Mouse (Mus musculus): ENCODE data around the gene Rela. TPM values are rescaled to one million over a fixed set of nuclear protein-coding genes. Genes with fewer than 3 reads are reported as not detected.

Rela gene
- total RNA-seq, 1 experiment from 2014 or later: 44.1 TPM

GRCm38 (mm10) chr19:5632120-5632519 lies 5.2 kb upstream of the Rela start:
- ATAC-seq (replicated peaks; ENCODE audit: low read depth, poor library complexity, severe bottlenecking): no peak

DNA sequence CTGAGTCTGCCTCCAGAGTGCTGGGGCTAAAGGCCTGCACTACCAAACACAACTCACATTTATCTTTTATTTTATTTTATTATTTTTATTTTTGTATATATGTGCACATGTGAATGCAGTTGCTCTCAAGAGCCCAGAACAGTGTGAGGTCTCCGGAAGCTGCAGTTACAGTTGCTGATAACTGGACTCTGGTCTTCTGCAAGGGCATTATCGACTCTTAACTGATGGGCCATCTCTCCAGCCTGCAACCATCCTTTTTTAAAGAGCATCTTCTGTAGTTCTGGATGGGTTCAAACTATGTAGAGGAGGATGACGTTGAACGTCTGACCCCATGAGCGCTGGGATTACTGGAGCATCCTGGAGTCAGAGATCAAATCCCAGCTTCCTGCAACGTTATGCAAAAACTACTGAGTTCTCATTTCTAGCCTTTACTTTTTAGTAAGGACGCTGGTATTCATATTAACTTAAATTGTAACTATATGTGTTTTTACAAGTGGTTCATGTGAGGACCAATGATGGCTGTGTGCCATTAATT lies 1.2 kb upstream of the Rela start:
- ATAC-seq (replicated peaks; ENCODE audit: low read depth, poor library complexity, severe bottlenecking): no peak

GRCm38 (mm10) chr19:5636571-5637041 lies 677 bp upstream of the Rela start:
- 0 out of 2 replicates have a peak, but pooled peaks have one; percentile 27 for ATAC-seq (replicated peaks; ENCODE audit: low read depth, poor library complexity, severe bottlenecking)

DNA sequence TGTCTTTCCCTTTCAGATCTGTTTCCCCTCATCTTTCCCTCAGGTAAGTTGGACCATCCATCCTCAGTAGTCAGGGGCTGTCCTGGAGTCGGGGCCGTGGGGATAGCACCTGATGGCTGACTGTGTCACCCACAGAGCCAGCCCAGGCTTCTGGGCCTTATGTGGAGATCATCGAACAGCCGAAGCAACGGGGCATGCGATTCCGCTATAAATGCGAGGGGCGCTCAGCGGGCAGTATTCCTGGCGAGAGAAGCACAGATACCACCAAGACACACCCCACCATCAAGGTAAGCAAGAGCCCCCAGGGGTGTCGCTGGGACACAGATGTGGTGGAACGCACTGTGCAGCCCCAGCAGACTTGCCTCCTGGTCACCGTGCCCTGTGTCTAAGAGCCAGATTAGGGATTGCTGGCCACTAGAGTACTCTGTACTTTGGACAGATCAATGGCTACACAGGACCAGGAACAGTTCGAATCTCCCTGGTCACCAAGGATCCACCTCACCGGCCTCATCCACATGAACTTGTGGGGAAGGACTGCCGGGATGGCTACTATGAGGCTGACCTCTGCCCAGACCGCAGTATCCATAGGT lies 1.2 kb downstream of the Rela start:
- no peak for ATAC-seq (replicated peaks; ENCODE audit: low read depth, poor library complexity, severe bottlenecking)

DNA sequence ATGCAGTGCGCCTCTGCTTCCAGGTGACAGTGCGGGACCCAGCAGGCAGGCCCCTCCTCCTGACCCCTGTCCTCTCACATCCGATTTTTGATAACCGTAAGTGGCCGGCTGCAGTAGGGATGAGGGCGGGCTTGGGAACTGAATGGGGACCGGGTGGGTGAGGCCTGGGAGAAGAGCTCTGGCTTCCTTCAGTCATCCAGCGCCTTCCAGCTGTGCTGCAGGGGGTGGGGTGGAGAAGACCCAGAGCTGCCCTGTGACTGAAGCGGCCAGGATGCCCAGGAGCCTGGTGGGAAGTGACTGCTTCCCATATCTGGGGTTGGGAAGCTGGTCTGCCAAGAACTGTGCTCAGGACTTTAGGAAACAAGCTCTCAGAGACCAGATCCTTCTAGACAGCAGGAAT lies 3.1 kb downstream of the Rela start:
- ATAC-seq (replicated peaks; ENCODE audit: low read depth, poor library complexity, severe bottlenecking): no peak

GRCm38 (mm10) chr19:5641021-5641420 lies 3.7 kb downstream of the Rela start:
- no peak for ATAC-seq (replicated peaks; ENCODE audit: low read depth, poor library complexity, severe bottlenecking)

DNA sequence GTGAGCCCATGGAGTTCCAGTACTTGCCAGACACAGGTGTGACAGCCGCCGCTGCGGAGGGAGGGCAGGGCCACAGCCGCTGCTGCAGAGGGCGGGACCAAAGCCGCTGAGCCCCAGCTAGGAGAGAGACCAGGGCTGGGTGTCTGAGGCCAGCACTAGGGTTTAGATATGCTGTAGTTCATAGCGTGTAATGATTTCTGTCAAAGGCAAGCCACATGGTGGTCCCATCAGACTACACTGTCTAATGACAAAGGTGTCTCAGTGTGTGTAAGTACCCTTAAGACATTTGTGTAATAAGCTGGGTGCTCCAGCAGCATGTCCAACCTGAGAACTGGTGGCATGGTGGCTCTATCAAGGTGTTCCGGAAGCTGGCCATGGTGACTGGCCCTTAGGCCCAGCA lies 4.4 kb downstream of the Rela start:
- ATAC-seq (replicated peaks; ENCODE audit: low read depth, poor library complexity, severe bottlenecking): no peak

DNA sequence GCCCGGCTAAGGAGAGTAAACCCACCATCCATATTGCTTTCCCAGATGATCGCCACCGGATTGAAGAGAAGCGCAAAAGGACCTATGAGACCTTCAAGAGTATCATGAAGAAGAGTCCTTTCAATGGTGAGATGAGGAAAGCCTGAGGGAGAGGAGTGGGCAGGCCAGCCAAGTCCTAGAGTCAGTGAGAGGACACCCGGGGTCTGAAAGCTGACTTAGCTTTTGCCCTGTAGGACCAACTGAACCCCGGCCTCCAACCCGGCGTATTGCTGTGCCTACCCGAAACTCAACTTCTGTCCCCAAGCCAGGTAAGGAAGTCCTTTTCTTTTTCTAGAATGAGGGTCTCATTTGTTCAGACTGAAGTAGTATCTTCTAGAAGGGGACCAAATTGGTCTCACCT lies 8.0 kb downstream of the Rela start:
- ATAC-seq (replicated peaks; ENCODE audit: low read depth, poor library complexity, severe bottlenecking): no peak

DNA sequence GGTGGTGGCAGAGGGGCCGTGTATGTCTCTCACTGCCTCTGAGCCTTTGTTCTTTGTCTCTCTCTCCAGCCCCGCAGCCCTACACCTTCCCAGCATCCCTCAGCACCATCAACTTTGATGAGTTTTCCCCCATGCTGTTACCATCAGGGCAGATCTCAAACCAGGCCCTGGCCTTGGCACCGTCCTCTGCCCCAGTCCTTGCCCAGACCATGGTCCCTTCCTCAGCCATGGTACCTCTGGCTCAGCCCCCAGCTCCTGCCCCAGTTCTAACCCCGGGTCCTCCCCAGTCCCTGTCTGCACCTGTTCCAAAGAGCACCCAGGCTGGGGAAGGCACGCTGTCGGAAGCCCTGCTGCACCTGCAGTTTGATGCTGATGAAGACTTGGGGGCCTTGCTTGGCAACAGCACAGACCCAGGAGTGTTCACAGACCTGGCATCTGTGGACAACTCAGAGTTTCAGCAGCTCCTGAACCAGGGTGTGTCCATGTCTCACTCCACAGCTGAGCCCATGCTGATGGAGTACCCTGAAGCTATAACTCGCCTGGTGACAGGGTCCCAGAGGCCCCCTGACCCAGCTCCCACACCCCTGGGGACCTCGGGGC lies 9.5 kb downstream of the Rela start:
- ATAC-seq (replicated peaks; ENCODE audit: low read depth, poor library complexity, severe bottlenecking): no peak

DNA sequence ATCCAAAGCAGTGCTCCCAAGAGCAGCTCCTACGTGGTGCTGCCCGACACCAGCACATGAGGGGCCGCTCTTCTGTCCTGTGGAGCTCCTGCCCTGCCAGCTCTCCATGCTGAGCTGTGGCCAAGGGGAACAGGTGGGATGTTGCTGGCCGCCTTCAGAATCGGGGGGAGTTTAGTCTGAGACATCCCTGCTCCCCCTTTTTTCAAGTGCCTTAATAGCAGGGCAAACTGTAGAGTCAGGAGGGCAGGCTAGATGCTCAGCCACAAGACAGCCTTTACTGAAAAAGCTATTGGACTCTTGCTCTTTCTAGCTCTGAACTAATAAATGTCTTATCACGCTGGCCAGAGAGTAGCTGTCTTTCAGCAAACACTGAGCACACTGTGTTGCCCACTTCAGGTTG lies 10.5 kb downstream of the Rela start:
- ATAC-seq (replicated peaks; ENCODE audit: low read depth, poor library complexity, severe bottlenecking): no peak

DNA sequence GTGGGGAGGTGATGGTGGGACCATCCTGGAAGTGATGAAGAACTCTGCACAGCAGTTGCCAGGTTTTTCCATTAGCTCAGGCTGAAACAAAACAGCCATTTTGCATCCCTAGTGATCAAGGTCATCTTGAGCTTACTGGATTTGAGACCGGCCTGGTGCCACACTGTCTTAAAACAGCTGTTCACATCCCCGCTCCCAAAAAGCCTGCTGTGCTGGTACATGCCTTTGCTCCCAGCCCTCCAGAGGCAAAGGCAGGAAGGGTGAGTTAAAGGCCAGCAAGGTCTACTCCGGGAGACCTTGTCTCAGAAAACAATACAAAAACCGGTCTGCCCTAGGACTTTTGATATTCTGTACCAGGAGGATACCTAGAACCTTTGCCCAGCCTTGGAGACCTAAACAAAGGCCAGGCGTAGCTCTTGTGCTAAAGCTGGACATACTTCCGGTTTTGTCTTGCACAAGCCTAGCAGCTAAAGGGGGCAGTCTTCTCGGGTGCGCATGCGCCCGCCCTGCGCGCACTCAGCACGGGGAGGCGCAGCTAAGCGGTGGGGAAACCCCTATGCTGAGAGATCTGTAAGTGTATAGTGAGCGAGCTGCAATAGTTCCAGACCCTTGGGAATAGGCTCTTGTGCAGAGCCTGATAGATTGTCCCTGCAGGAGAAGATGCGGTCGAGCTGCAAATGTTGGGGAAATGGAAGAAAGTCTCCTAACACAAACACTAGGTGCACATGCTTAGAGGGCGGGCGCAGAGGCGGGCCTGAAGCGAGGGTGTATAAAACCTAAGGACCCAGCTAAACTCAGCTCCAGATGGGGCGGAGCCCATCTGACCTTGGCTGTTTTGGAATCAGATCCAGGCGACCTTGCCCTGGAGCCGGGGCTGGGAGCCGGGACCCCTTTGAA lies 11.4 kb downstream of the Rela start:
- peak; percentile 84 for ATAC-seq (replicated peaks; ENCODE audit: low read depth, poor library complexity, severe bottlenecking)

DNA sequence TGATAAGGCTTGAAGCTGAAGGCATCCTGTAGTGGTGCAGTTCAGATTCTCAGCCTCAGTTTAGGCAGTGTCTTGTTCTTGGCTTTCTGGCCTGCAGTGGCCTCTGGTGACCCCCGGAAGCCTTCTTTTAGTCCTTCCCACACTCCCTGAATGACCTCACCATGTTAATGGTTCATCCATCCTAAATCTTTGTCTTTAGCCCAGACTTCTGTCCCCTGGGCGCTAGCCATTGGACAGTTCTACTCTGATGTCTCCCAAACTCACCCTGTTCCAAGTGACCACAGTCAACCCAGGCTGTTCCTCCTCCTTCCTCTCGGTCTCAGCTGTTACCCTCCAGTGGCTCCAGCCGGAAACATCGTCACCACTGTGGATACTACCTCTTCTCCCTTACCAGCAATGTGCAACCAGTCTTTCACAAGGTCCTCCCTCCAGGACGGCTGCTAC lies 12.0 kb downstream of the Rela start:
- peak; percentile 62 for ATAC-seq (replicated peaks; ENCODE audit: low read depth, poor library complexity, severe bottlenecking)

DNA sequence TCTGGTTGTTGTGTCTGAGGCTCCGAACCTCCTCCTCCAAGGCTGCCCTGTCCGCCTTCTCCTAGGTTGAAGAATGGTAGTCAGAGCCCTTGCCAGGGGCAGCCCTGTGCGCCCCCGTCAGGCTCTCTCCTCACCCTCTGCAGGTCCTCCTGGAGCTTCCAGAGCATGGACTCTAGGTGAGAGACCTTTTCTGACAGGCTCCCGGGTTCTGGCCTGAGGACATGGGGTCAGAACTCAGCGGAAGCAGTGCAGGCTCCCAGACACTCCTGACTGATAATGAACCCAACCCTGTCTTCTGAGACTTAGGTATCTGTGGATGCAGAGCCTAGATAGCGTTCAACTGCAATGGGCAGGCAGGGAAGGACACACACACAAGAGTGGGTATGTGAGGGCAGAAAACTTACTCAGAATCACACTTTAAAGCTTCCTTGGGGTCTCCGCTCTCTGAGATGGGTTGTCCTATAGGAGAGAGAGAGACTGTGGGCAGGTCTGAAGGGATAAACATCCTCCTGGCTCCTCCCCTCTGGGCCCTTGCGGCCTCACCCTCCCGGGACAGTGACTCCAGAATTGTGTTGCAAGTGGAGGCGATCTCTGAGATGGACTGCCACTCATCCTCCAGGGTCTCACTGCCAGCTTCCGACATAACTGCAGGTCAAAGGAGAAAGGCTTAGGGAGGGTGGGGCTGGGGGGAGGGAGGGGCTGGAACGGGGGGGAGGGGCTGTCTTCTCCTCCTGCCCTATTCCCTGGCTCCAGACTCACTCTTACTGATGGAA lies 14.4 kb downstream of the Rela start:
- ATAC-seq (replicated peaks; ENCODE audit: low read depth, poor library complexity, severe bottlenecking): no peak

GRCm38 (mm10) chr19:5652570-5652969 lies 15.3 kb downstream of the Rela start:
- no peak for ATAC-seq (replicated peaks; ENCODE audit: low read depth, poor library complexity, severe bottlenecking)

DNA sequence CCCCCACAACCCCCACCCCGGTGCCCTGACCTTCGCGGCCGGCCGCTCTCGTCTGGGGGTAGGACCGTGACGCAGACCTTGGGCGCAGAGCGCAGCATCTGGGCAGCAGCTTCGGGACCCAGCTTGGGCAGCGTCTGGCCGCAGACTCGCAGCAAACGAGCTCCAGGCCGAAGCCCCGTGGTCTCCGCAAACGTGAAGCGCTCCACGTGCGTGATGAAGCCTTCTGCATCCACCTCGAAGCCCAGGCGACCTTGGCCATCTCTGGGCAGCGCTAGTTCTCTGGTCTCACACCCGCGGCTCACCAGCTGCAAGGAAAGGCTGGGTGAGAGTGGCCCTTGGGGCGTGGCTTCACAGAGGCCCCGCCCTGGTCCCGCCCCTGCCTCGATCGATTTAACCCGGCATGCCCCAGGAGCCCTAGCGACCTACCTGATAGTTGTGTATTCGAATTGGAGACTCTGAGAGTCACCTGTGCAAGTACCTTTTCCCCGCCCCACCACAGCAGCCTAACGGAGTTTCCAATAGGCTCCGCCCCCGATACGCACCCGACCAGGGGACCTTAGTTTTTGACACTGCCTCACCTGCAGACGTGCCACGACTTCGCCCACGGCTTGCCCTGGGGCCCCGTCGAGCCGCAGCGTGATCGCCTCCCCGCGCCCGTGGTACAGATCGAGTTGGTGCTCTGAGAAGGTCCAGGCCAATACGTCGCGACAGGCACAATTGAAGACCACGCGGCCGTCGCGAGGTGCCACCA lies 16.9 kb downstream of the Rela start:
- no peak for ATAC-seq (replicated peaks; ENCODE audit: low read depth, poor library complexity, severe bottlenecking)

DNA sequence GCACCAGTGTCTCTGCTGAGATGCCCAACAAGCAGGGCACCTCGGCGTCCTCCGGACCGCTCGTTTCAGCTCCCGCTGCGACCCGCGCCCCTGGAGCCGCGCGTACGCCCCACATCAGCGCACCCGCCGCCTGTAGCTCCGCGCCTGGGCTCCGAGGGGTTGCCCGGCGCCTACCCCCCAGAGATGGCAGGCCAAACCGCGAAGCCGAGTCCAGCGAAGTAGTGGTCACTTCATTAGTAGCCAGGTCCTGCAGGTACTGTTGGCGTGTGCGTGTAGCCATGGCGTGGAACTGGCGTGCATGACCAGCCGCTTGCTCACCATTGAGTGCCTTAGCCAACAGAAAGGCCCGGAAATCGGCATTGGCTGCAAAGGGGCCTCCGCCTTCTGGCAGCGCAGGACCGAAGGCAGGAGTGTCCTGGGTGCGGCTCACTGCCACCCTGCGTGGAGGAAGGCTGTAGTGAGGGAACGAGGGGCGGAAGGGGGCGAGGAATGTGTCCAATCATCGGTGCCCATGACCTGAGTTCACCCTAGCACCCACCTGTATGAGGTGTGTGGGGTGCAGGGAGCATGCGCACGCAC lies 17.5 kb downstream of the Rela start:
- no peak for ATAC-seq (replicated peaks; ENCODE audit: low read depth, poor library complexity, severe bottlenecking)

- peak; percentile 39 for ATAC-seq (replicated peaks; ENCODE audit: low read depth, poor library complexity, severe bottlenecking)
Observed at GRCm38 (mm10) chr19:5660942-5661751, 23.9 kb downstream of the Rela start.

- no peak for ATAC-seq (replicated peaks; ENCODE audit: low read depth, poor library complexity, severe bottlenecking)
Observed at GRCm38 (mm10) chr19:5662310-5662709, 25.0 kb downstream of the Rela start.
